Mouse (Mus musculus) ovary, postnatal 14 days (tissue): Measurements from ENCODE around the gene Acp2.

Experiments
- DNase-seq: peaks from one replicate; pipeline ENCODE4 v3.0.0; 2022; ENCODE audit warnings: low spot score

Gene Acp2

DNA sequence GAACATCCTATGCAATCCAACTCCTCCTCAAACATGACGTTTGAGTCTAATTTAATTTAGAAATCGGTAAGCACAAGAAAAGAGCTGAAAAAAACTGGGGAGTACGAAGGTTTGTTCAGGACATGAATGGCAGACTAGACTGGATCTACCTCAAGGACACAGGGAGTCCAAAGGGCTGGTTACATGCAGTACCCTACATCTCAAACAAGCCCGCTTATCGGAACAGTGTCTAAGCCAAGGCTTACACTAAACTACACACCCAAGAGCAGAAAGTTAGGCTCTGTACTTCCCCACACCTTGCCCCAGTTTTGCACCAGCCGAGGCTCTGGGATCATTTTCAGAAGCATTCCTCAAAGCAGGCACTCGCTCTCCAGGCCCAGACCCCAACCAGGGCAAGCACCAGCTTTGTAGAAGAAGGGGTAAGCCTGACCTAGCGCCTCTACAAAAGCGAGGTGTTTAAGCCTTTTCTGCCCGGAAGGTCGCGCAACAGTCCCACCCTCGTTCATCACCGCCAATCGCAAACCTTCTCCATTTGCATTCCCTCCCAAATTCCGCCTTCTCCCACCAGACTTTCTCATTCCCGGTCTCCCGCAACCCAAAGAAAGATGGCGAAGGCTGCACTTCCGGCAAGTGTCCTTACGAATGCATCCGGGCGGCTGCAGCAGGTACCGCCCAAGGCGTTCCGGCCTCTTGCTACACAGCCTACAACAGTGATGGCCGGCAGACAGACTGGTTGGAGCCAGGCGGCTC lies at the start of gene Acp2, which contains the start of gene Nr1h3:
Gene Acp2, plus strand, starts transcription at position 664 of the 750 bp plus-strand sequence.
Gene Nr1h3, minus strand, starts transcription at position 613 of the 750 bp plus-strand sequence.
- peak; percentile 97 for DNase-seq

DNA sequence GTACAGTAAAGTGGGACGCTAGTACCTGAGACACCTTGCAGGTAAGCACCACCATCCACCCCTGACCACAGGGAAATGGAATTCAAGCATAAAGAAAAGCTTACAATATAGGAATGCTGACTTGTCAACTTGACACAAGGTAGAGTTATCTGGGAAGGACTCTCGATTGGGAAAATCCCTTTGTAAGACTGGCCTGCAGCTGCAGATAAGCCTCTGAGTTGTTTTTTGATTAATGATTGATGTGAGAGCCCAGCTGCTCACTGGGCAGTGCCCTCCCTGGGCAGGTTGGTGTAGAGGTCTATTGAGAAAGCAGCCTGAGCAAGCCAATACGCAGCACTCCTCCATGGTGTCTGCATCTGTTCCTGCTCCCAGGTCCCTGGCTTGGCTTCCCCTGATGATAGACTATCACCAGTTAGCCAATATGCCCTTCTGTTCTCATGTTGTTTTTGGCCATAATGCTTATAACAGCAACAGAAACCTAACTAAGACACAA lies 49.8 kb upstream of the Acp2 start:
- DNase-seq: no peak

DNA sequence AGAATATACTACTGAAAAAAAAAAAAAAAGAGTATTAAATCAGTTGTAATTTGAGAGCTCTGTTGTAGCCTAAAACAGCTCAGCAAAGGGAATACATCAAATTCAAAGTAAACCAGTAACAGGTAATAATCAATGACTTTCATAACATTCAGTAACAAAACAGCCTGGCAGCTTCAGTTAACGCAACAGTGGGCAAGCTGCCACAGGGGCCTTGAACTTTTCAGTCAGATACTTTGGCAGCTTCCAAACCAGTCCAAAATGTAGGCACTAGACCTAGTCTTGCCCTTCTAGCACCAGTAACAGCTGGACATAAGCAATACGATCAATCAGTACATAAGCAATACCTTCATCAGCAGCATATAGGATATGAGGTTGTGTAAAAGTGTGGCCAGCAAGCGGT lies 48.6 kb upstream of the Acp2 start:
- DNase-seq: no peak

DNA sequence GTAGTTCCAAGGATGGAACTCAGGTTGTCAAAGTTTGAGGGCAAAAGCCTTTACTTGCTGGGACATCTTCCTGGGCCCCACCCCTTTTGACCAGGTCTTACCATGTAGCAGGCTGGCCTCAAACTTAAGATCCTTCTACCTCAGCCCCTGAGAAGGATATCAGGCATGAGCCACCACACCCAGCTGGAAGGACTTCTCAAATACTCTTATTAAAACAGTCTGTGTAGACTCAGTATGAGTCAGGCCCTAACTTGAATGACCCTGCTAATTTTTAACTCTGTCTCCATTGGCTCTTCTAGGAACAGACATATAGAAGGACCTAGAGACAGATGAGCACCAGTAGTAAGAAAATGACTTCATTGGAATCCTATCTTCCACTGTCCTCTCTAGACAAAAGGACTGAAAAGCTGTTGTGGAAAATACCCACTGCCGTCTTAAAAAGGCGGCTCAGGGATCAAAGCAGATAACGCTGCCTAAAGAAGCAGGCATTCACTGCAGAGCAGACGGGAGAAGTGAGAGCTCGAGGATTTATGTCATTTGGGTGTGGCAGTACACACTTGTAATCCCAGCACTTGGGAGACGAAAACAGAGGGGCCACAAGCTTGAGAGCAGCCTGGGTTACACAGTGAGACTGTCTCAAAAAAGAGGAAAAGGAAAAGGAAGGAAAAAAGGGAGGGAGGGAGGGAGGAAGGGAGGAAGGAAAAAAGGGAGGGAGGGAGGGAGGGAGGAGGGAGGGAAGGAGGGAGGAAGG lies 45.5 kb upstream of the Acp2 start:
- no peak for DNase-seq

DNA sequence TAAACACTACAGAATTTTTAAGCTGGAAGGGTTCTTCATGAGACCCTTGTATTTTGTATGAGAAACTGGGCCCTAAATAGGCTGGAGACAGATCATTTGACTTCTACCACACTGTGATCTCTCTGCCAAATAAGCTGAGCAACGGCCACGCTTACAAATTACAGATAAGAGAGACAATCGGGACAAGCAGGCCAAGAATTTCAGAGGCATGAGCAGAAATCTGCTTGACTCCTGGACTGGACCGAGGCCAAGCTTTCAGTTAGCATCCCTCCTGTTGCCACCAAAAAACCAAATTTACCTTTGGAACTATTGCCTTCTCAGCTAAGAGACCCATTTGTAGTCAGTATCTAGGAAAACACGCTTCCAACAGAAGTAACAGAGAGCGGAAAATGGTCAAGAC lies 42.1 kb upstream of the Acp2 start:
- DNase-seq: no peak

DNA sequence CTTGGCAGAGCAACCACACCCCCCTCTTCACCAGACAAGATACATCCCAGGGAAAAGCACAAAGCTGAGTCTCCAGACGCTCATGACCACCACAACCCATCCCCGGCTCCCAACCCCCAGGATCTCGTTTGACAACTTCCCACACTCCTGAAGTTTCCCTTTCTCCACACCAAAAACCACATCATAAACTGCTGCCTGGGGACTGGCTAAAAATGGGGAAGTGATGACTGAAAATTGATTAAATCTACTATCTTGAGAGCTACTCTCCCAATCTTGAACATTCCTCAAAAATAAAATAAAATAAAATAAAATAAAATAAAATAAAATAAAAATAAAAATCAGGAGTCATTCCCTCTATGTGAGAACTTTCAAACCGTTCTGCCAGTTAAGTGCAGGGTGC lies 39.7 kb upstream of the Acp2 start:
- no peak for DNase-seq

DNA sequence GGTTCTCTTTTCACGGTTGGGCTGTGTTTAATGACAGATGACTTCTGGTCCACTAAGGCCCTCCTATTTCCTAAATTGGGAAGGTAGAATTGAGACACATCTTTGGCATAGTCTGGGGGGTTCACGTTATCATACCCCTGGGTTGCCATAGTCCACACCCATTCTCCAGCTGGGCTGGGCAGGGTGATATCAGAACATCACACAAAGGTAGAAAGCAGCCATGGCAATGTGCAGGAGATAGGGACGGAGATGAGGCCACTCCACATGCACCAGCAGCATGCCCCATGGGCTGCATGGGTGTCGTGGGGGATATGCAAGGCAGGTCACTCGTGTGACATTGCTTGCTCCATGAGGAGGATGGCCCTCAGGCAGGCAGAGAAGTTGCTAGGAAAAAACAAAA lies 39.2 kb upstream of the Acp2 start:
- no peak for DNase-seq

DNA sequence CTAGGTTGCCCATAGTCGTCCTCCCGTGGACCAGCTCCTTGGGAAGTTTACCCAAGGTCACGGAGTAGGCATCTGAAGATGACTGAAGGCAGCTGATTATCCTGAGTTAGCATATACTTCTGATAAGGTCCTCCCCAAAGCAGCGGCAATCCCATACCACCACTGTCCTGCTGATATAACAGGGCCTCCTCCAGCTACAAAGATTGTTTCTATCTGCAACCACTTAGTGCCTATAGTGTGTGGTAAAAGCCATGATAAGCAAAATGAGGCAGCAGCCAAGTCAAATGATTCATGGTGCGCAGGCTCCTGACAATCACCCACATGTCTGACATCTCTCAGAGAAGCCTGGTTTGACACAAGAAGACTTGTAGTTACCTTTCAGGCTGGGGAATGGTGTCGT lies 37.7 kb upstream of the Acp2 start:
- no peak for DNase-seq

DNA sequence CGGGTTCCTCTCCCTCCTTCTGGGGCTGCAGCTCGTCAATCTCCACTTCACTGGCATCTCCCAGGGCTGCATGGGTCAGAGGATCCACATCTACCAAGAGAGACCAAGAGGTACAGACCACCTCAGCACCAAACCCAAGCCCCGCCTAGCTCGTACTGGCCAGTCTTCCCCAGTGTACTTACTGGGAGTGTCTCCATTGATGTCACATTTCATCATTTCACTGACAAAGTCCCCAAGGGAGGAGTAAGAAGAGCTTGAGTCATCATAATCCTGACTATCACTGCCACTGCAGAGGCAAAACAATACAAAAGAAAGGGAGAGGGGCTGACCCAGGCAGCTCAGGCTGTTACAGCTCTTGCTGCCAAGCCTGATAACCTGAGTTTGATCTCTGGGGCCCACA lies 35.1 kb upstream of the Acp2 start:
- DNase-seq: no peak

DNA sequence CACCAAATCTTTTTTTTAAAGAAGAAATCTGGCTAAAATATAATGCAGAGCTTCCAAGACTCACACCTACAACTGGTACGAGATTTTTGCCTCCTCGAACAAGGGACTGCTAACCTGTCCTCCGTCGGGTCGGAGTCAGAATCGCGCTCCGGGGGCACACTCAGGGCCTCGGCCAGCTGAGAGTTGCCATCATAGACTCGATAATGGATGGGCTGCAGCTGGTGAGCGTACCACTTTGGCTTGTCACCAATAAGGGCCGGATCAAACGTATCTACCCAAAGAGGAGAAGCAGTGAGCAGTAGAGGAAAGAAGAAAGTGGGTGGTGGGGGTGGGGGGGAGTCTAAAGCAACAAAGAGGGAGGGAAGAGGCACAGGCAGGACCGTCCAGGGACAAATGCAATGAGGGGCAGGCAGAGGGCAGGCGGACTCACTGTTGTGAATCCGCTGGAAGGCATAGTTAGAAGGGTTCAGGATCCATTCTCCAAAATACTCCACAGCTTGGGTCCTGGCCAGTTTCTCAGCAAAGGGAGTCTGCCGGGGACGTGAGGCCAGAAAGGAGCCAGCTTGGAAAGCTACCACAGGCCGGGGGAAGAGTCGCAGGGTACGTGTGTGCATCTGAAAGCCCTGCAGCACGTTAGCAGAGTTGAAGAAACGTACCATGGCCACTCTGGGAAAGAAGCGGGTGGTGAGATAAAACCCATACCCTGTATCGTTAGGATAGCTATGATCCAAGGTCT lies 32.9 kb upstream of the Acp2 start:
- no peak for DNase-seq

DNA sequence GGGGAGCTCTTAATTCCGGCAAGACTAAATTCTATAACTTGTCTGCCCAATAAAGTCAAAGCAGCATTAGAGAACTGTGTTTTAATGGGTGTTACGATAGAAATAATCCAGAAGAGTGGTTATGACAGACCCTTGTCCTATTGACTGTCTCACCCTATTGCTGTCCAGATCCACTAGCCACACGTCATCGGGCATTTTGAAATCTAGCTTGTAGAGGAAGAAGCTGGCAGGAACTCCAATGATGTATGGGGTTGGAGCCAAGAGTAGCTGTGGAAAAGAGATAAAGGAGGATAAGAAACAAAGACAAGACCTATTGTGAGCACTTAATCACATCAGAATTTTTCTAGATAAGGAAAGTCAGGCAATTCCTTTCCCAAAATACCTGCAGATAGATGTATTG lies 27.2 kb upstream of the Acp2 start:
- no peak for DNase-seq

DNA sequence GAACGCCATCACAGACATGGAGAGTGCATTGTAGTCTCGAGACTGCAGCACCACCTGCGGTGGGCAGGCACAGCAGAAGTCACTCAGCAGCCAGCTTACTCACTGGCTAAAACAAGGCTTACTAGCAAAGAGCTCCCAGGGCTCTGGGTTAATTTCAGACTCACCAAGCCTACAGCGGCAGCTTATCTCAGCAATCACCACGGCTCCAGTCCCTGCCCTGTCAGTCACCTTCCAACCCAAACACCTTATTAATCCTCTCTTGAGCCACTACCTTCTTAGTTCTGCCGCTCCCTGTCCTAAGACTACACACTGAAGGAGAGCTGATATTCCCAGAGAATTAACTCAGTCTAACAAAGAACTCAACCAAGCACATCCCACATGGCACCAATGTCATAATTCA lies 26.5 kb upstream of the Acp2 start:
- DNase-seq: no peak

DNA sequence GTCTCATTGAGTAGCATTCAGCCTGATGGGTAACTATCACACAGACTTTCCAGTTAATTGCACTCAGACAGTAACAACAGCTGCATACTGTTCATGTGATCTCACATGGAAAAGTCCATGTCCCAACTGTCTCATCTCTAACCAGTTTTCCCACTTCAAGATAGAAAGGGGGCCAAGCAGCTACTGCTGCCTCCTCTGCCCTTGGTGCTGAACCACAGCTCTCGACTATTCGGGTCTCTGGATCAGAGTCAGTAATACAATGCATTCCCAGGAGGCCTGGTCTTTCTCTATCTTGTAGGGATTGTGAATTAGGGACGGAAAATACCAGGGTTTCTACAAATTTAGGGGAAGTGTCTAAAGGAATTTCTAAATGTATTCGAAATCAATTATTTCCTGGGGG lies 22.9 kb upstream of the Acp2 start:
- no peak for DNase-seq

DNA sequence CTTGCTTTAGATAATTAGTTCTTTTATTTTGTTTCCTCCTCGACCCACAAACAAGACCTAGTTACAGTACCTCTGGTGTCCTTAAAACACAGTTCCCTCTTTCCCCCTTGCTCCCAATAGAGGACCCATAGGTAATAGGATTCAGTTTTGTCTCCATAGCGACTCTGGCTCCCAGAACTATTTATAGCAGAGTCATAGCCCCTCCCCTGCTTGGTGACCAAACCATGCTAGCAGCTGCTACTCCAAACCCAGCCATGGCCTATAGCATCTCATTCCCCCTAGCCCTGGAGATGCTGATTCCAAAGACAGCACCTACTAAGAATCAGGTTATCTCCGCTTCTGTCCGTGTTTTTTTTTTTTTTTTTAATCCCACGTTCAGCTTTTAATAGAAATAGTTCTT lies 22.0 kb upstream of the Acp2 start:
- DNase-seq: no peak

DNA sequence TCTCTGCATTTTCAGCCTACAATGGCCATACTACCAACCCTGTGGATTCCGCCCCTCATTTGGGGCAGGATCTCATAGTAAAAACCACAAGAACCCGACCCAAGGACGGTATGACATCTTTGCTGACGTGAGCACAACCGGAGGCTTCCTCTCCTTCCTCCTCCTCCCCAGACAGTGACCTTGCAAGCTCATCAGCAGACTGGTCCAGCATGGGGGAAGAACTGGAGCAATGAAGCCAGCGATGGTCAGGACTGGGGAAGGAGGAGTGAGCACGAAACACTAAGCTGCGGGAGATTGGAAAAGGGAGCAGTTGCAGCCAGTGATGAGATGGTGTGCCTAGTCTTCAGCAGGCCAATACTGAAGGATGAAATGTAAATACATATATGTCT lies 20.7 kb upstream of the Acp2 start:
- no peak for DNase-seq

DNA sequence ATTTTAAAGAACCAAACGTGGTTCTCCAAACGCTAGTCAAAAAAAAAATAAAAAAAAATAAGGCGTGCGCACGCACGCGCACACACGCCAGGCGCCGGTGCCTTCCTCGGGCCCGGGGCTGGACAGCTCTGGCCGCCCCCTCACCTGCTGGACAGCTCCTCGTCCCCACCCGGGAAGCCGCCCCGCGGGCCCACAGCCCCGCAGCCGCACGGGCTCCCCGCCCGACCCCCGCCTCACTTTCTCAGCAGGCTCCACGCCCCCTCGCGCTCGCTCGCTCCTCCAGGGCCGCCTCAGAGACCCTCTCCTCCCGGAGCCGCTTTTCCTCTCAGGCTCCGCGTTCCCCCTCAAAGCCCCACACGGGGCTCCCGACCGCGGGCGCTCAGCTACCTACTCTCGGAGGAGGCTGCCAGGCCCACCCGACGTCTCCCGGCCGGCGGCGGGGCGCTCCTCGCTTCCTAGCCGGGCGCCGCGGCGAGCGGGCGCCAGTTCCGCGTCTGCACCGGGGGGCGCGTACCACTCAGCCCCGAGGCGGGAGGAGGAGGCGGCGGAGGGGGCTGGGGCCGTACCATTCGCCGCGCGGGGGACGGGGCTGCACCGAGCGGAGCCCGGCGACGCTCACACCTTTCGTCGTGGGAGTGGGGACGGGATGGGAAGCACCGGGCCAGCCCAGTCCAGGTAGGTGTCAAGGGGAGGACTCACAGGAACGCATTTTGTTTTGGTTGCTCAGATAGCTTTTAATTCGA lies 20.1 kb upstream of the Acp2 start:
- peak; percentile 45 for DNase-seq

DNA sequence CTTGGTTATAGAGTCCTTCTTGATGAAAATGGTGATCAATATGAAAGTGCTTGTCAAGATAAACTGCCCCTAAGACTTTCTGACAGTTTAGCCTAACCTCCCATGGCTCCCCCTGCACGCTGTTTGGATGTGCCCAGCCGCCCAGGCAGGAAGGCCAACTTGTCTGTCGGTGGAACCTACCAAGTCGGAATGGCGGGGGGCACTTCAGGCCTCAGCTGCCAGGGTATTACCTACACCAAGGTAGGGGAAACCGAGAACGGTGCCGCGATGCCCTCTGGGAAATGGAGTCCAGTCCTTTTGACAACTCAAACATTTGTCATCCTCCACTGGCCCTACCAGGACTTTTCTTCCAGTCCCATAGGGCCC lies 19.6 kb upstream of the Acp2 start:
- peak; percentile 77 for DNase-seq

DNA sequence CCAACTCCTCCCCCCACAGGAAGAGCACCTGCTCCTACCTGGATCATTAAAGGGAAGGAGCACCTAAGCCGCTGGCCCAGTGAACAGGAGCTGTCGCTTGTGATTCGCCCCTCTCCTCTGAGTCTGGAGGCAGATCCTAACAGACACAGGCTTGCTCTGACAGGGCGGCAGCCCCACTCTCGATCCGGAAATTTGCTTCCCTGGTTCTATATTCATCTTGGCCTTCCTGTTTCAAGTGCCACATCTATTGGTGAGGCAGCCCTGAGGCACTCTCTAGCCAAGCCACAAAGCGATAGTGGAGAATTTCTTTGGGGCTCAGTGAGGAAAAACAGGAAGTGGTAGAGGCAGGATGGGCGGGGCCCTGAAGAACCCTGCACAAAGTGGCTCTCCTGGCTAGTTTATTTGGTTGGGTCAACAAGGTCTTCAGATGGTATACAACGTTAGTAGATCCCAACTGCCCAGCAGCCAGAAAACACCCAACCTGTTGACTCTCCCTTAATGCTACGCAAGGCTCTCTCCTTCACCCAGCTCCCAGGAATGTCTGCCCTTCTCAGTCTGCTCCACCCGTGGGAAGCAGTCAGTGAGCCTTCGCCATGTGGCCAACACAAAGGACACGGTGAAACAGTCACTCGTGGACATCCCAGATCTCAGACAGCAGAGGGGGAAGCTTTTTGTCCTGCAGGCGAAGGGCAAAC lies 18.8 kb upstream of the Acp2 start, which contains the start of gene Madd:
Gene Madd, minus strand, starts transcription at position 127 of the 695 bp plus-strand sequence.
- DNase-seq: no peak

DNA sequence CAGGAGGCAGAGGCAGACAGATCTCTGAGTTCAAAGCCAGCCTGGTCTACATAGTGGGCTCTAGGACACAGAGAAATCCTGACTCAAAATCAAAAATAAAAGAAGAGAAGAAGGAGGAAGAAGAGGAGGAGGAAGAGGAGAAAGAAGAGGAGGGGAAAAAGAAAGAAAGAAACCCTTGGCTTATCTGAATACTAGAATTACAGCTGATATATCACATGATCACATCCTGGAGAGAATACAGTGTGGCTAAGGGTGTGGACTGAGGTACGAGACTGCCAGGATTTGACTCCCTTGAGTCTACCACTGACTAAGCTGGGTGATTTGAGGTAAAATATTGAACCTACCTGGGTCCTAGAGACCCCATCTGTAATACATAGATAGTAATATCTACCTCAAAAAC lies 16.5 kb upstream of the Acp2 start:
- DNase-seq: no peak

DNA sequence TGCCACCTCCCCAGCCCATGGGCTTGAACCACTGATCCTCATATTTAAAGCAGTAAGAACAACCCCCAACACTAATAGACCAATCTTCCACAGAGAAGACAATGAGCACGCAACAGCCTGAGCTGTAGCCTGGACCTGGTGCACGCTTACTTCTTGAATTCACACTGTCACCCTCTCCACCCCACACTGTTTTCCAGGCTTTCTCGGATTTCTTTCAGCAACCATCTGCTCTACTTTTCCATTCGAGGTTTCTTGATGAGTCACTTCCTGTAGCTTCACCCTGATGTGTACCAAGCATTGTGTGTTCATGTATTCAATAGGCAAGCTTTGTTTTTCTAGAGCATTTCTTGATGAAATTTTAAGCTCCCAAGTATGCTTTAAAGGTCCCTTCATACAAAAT lies 15.3 kb upstream of the Acp2 start:
- no peak for DNase-seq

DNA sequence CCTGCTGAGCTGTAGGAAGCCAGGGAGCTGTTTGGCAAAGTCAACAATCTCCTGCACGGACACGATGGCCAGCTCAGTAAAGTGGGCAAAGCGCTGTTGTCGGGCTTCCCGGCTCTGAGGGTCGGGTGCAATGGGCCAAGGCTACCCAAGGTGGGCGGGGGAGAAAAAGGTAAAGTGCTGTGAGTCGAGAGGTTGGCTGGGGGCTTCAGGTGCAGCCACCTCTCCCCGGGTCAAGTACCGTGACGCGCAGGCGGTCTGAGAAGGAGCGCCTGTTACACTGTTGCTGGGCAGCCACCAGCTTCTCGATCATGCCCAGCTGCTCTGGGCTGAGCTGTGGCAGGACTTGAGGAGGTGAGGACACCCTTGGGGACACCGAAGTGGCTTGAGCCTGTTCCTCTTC lies 12.2 kb upstream of the Acp2 start:
- DNase-seq: no peak
